Mouse (Mus musculus) bone marrow macrophage, adult 2 months (primary cell): ENCODE measurements around the gene Mrpl39. TPM values are rescaled to one million over a fixed set of nuclear protein-coding genes. Genes with fewer than 3 reads are reported as not detected.

ENCODE experiments used
- H3K27ac ChIP-seq: 2 replicates; pipeline ENCODE4 v1.5.1; 2012; ENCODE audit warnings: low read depth, low read length; ENCODE audit not compliant: insufficient read depth
- H3K4me1 ChIP-seq: 2 replicates; pipeline ENCODE4 v1.6.1; 2012; ENCODE audit warnings: low read length; ENCODE audit not compliant: control insufficient read depth, insufficient read depth
- H3K4me3 ChIP-seq: 2 replicates; pipeline ENCODE4 v1.5.1; 2012; ENCODE audit warnings: mild to moderate bottlenecking, low read length, moderate library complexity; ENCODE audit not compliant: insufficient read depth
- CTCF ChIP-seq: IDR thresholded peaks from 2 replicates; pipeline ENCODE4 v1.5.1; 2012; ENCODE audit warnings: low read depth, mild to moderate bottlenecking, low read length, moderate library complexity
- POLR2A ChIP-seq: IDR thresholded peaks from 2 replicates; pipeline ENCODE4 v1.6.1; 2012; ENCODE audit warnings: mild to moderate bottlenecking, low read depth, low read length, borderline replicate concordance
- polyA plus RNA-seq: library from polyadenylated mRNA; stranded (reverse); fragments of >200 nt; gene quantifications from 2 replicates; pipeline ENCODE4 v1.2.4, GENCODE M21; 2012; ENCODE audit not compliant: missing spikeins, insufficient read depth, insufficient read length

The Mrpl39 gene
- polyA plus RNA-seq, 1 experiment, result 17.9 TPM

GRCm38 (mm10) chr16:84713156-84713555 is 22.4 kb downstream of the Mrpl39 start:
- Histone ChIP-seq H3K27ac (no peak overlapping the region), H3K4me1 (peaks cover 2% of the 10 kb centered on the region; the same call in 1 of the 2 replicates), H3K4me3 (no peak overlapping the region)
- TF ChIP-seq CTCF (no peak), POLR2A (no peak)

GRCm38 (mm10) chr16:84708649-84709048 is 26.9 kb downstream of the Mrpl39 start:
- Histone ChIP-seq H3K27ac (no peak overlapping the region), H3K4me1 (no peaks in the 10 kb centered on the region), H3K4me3 (no peak overlapping the region)
- TF ChIP-seq POLR2A (no peak), CTCF (no peak)

GRCm38 (mm10) chr16:84707802-84708201 is 27.7 kb downstream of the Mrpl39 start:
- TF ChIP-seq CTCF, result no peak
- TF ChIP-seq POLR2A, result no peak
- H3K4me1 ChIP-seq, result no peaks in the 10 kb centered on the region
- H3K4me3 ChIP-seq, result no peak overlapping the region
- no peak overlapping the region for H3K27ac ChIP-seq

- H3K27ac ChIP-seq, result no peak overlapping the region
- TF ChIP-seq CTCF (no peak), POLR2A (no peak)
- H3K4me1 ChIP-seq, result no peaks in the 10 kb centered on the region
- H3K4me3 ChIP-seq, result no peak overlapping the region
These were observed 29.0 kb downstream of the Mrpl39 start for GRCm38 (mm10) chr16:84706571-84706970.

- 0 out of 2 replicates have a peak, but pooled peaks cover 4% of the 10 kb centered on the region for H3K4me1 ChIP-seq
- TF ChIP-seq CTCF (no peak), POLR2A (no peak)
- no peak overlapping the region for H3K4me3 ChIP-seq
- H3K27ac ChIP-seq, result no peak overlapping the region
These were observed 30.0 kb downstream of the Mrpl39 start for GRCm38 (mm10) chr16:84705507-84705906.

GRCm38 (mm10) chr16:84704661-84705240 is 30.8 kb downstream of the Mrpl39 start:
- H3K27ac ChIP-seq, result no peak overlapping the region
- no peak for TF ChIP-seq POLR2A
- TF ChIP-seq CTCF, result no peak
- 0 out of 2 replicates have a peak, but pooled peaks cover 4% of the 10 kb centered on the region for H3K4me1 ChIP-seq
- no peak overlapping the region for H3K4me3 ChIP-seq

- TF ChIP-seq POLR2A (no peak), CTCF (no peak)
- Histone ChIP-seq H3K4me3 (no peak overlapping the region), H3K27ac (no peak overlapping the region), H3K4me1 (0 out of 2 replicates have a peak, but pooled peaks cover 4% of the 10 kb centered on the region)
These were observed 31.5 kb downstream of the Mrpl39 start for GRCm38 (mm10) chr16:84703769-84704660.

GRCm38 (mm10) chr16:84703129-84703768 is 32.3 kb downstream of the Mrpl39 start:
- peak overlapping the region; percentile 56 for H3K4me3 ChIP-seq
- no peak overlapping the region for H3K27ac ChIP-seq
- 0 out of 2 replicates have a peak, but pooled peaks cover 4% of the 10 kb centered on the region for H3K4me1 ChIP-seq
- no peak for TF ChIP-seq CTCF

GRCm38 (mm10) chr16:84702230-84703128 is 33.1 kb downstream of the Mrpl39 start:
- Histone ChIP-seq H3K4me1 (0 out of 2 replicates have a peak, but pooled peaks cover 4% of the 10 kb centered on the region), H3K4me3 (peak overlapping the region; percentile 56), H3K27ac (no peak overlapping the region)
- TF ChIP-seq POLR2A (no peak), CTCF (no peak)
